Mouse (Mus musculus) midbrain, embryonic 11.5 days (tissue): Measurements from ENCODE around the gene Cpxm2. TPM values are rescaled to one million over a fixed set of nuclear protein-coding genes. Genes with fewer than 3 reads are reported as not detected.
A peak's percentile ranks its signal among the peaks of the same experiment; 100 is the strongest.

Experiments used
- ATAC-seq: fragments of 200-750 bp; cut with Nextera tagmentation; 2 replicates; pipeline ENCODE4 v1.8.0; 2017; ENCODE audit warnings: moderate TSS enrichment, moderate library complexity; ENCODE audit not compliant: low FRiP score
- DNase-seq: peaks from one replicate; pipeline ENCODE4 v3.0.0; 2015; ENCODE audit warnings: low spot score; ENCODE audit errors: missing footprints
- H3K27ac ChIP-seq: fragments of 300-500 bp; sonication (generic); 2 replicates; pipeline ENCODE4 v1.5.1; 2014; ENCODE audit warnings: low read depth, low read length
- H3K27me3 ChIP-seq: fragments of 300-500 bp; sonication (generic); 2 replicates; pipeline ENCODE4 v1.6.1; 2014; ENCODE audit warnings: mild to moderate bottlenecking, low read length, moderate library complexity, mixed read lengths; ENCODE audit not compliant: control insufficient read depth, insufficient read depth
- H3K36me3 ChIP-seq: fragments of 300-500 bp; sonication (generic); 2 replicates; pipeline ENCODE4 v1.6.1; 2014; ENCODE audit warnings: mild to moderate bottlenecking, low read length, moderate library complexity, mixed read lengths; ENCODE audit not compliant: control insufficient read depth, insufficient read depth
- H3K4me1 ChIP-seq: fragments of 300-500 bp; sonication (generic); 2 replicates; pipeline ENCODE4 v1.6.1; 2014; ENCODE audit warnings: low read length; ENCODE audit not compliant: control insufficient read depth, insufficient read depth
- H3K4me2 ChIP-seq: fragments of 300-500 bp; sonication (generic); 2 replicates; pipeline ENCODE4 v1.6.1; 2014; ENCODE audit warnings: mild to moderate bottlenecking, moderate library complexity
- H3K4me3 ChIP-seq: fragments of 300-500 bp; sonication (generic); 2 replicates; pipeline ENCODE4 v1.5.1; 2014; ENCODE audit warnings: low read depth, low read length
- H3K9ac ChIP-seq: fragments of 300-500 bp; sonication (generic); 2 replicates; pipeline ENCODE4 v1.6.1; 2014; ENCODE audit warnings: low read length
- H3K9me3 ChIP-seq: fragments of 300-500 bp; sonication (generic); 2 replicates; pipeline ENCODE4 v1.6.1; 2016; ENCODE audit warnings: low read length; ENCODE audit not compliant: control insufficient read depth
- WGBS: fragments of 180-500 bp; shearing (Covaris S2); extraction: QIAGEN DNeasy Blood & Tissue Kit; methylation state at CpG from one replicate; pipeline ENCODE4 v1.1.7; 2014; 5-methylcytosine and 5-hydroxymethylcytosine counted together
- polyA plus RNA-seq: library from polyadenylated mRNA; unstranded; fragments of >200 nt; fragmentation: Nextera tagmentation; extraction: Ambion mirVana; gene quantifications from 2 replicates; pipeline ENCODE4 v1.2.1, GENCODE M21; 2014

The Cpxm2 gene
- polyA plus RNA-seq, result 0.72 and 1.3 TPM in 2 replicates

DNA sequence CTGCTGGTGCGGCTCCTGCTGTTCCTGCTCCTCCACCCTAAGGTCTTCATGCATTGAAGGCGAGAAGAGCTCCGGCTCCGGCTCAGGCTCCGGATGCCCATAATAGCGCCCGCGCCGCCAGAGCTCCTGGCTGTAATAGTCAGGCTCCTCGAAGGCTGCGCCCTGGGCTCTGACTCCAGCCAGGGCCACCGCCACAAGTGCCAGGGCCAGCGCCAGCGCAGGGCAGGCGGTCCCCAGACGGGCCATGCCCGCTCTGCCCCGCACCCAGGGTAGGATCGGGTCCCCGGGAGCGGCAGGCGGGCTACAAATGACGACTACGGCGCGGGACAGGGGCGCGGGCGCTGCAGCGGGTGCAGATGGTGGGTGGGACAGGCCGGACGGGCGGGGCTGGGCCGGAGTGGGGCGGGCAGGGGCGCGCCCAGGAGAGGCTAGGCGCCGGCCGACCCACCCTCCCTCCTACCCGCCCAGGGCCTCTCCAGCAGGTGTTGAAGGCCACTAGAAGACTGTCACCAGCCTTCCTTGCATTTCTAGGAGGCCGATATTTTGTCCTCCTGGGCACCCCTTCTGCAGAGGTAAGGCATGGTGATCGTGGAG, at the start of gene Cpxm2:
TSS of gene Cpxm2 (minus strand) at position 372 of the 594 bp plus-strand sequence.
- DNase-seq (peak; percentile 86), ATAC-seq (peak; percentile 40; the same call in 1 of the 2 replicates)
- peaks cover 9% of the 10 kb centered on the region for H3K4me1 ChIP-seq
- H3K9ac ChIP-seq, result peak within 1 kb of the TSS; percentile 45
- no peak within 1 kb of the TSS for H3K27ac ChIP-seq
- H3K4me2 ChIP-seq, result peak within 1 kb of the TSS; percentile 82
- H3K9me3 ChIP-seq, result no peaks in the 10 kb centered on the region
- peak within 1 kb of the TSS; percentile 34 for H3K4me3 ChIP-seq
- peaks cover 13% of the 10 kb centered on the region for H3K27me3 ChIP-seq
- H3K36me3 ChIP-seq, result no peaks in the 10 kb centered on the region
- 3% methylated on average over 43 of the region's 43 CpGs for WGBS

DNA sequence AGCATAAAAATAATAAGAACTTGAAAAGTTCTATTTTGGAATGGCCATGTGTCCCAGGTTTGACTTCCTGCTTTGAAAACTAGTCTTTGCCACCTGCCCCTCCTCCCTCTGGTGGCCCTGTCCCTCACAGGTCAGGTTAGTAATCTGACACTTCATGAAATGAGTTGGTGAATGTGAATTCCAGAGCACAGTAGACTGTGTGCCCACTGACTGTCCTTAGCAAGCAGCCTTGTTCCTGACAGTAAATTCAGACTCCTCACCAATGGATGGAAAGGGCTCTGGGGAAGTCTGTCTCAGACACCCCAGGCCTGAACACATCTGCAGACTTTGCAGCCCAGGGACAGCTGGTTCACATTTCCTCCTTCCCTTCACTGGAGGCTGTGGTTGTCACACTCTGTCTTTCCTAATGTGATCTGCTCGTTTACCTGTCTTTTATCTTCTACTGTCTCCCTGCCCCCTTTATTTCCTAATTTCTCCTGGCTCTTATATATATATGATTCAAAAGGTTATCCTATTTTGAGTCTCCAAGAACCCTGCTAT, 49.6 kb upstream of the Cpxm2 start:
- ATAC-seq, result no peak
- H3K36me3 ChIP-seq, result no peaks in the 10 kb centered on the region
- H3K27ac ChIP-seq, result no peak overlapping the region
- no peak overlapping the region for H3K4me3 ChIP-seq
- H3K9ac ChIP-seq, result no peak overlapping the region
- no peaks in the 10 kb centered on the region for H3K27me3 ChIP-seq
- 60% methylated on average over 1 of the region's 1 CpGs for WGBS
- H3K4me1 ChIP-seq, result no peaks in the 10 kb centered on the region
- H3K4me2 ChIP-seq, result no peak overlapping the region
- H3K9me3 ChIP-seq, result no peaks in the 10 kb centered on the region
- no peak for DNase-seq

DNA sequence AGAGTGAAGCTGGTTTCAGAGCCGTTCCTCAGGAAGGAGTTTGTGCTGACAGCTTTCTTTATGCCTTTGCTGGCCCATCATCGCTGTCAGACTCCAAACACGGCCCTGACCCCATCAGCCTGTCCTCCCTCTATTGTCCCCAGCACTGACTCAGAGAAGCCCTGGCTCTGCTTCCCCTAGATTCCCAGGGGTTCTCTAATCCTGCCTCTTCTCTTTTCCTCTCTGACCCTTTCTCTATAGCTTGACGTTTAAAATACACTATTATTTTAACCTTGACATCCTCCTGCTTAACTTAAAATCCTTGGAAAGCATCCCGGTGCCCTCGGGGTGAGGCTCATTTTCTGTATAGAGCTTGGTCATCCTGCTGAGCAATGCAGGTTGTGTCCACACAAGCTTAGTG, 45.1 kb upstream of the Cpxm2 start:
- Histone ChIP-seq H3K9ac (no peak overlapping the region), H3K4me3 (no peak overlapping the region), H3K27ac (no peak overlapping the region), H3K9me3 (no peaks in the 10 kb centered on the region), H3K27me3 (no peaks in the 10 kb centered on the region), H3K4me1 (no peaks in the 10 kb centered on the region), H3K4me2 (no peak overlapping the region), H3K36me3 (no peaks in the 10 kb centered on the region)
- DNase-seq (peak; percentile 69), ATAC-seq (no peak)
- 34% methylated on average over 6 of the region's 6 CpGs for WGBS

DNA sequence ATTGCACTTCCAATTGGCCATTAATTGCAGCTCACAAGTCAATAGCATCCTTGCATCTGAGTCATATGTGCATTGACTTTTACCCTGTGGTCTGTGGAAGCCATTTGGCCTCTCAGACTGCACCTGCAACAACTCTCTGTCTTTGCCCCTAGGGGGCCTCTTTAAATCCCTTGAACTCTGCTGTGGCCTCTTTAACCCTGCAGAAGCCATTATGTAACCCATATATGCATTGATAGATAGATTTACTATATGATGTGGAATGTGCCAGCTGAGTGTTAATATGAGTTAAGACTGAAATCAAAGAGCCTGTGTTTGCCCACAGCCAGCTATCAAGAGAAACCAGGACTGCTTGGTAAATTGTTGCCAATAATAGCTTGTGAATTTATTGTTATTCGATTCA, 44.3 kb upstream of the Cpxm2 start:
- no peaks in the 10 kb centered on the region for H3K36me3 ChIP-seq
- 96% methylated on average over 1 of the region's 1 CpGs for WGBS
- DNase-seq (peak; percentile 71), ATAC-seq (no peak)
- H3K4me3 ChIP-seq, result no peak overlapping the region
- H3K9me3 ChIP-seq, result no peaks in the 10 kb centered on the region
- no peak overlapping the region for H3K4me2 ChIP-seq
- H3K4me1 ChIP-seq, result no peaks in the 10 kb centered on the region
- no peak overlapping the region for H3K27ac ChIP-seq
- no peaks in the 10 kb centered on the region for H3K27me3 ChIP-seq
- H3K9ac ChIP-seq, result no peak overlapping the region

DNA sequence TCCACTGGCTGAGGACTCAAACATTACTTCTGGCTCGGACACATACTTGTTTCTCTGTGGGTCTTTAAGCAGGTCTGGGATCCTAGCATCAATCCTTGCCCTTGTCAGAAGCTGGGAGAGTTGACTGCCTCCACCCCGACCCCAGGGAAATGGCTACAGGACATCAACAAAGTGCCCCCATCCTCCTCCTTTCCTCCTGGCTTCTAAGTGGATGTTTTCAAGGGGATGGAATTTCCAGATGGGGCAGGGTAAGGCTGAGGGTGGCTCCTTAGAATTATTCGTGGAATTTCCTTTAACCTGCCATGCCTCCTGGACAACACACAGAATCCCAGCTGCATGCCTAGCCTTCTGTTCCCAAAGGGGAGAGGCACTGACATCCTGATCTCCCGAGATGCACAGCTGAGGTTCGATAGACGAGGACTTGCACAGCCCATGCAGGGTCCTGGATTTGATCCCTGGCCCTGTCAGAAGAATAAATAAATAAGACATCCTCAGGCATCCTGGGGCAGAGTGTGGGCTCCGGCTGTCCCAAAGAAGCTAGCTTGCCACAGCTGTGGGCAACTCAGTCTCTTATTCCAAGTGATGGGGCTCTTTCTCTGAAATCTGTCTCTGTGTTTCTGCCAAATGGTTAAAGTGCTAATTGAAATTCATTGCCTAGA, 43.4 kb upstream of the Cpxm2 start:
- no peaks in the 10 kb centered on the region for H3K4me1 ChIP-seq
- DNase-seq (peak; percentile 59), ATAC-seq (no peak)
- H3K4me3 ChIP-seq, result no peak overlapping the region
- no peaks in the 10 kb centered on the region for H3K27me3 ChIP-seq
- no peaks in the 10 kb centered on the region for H3K9me3 ChIP-seq
- no peak overlapping the region for H3K27ac ChIP-seq
- no peak overlapping the region for H3K4me2 ChIP-seq
- H3K36me3 ChIP-seq, result no peaks in the 10 kb centered on the region
- WGBS, result 66% methylated on average over 7 of the region's 7 CpGs
- H3K9ac ChIP-seq, result no peak overlapping the region

DNA sequence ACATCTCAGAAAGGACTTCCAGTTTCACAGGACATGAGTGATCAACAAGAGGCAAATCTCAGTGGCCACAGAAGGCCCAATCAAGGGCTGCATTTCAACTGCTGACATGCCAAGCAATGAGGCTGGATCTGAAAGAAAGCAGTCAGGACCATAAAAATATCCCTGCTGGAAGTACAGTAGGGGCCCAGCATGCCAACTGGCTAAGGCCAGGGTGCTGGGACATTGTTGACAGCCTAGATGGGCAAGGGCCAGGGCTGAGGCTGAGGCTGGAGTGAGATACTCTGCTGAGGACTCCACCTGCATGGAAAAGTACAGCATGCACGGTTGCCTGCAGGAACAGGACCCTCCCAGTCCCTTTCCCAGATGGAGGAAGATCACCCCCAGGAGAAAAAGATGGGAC, 42.0 kb upstream of the Cpxm2 start:
- 93% methylated on average over 1 of the region's 1 CpGs for WGBS
- Histone ChIP-seq H3K27me3 (no peaks in the 10 kb centered on the region), H3K4me3 (no peak overlapping the region), H3K9ac (no peak overlapping the region), H3K36me3 (no peaks in the 10 kb centered on the region), H3K27ac (no peak overlapping the region), H3K4me2 (no peak overlapping the region), H3K4me1 (no peaks in the 10 kb centered on the region), H3K9me3 (no peaks in the 10 kb centered on the region)
- no peak for ATAC-seq
- peak; percentile 31 for DNase-seq

DNA sequence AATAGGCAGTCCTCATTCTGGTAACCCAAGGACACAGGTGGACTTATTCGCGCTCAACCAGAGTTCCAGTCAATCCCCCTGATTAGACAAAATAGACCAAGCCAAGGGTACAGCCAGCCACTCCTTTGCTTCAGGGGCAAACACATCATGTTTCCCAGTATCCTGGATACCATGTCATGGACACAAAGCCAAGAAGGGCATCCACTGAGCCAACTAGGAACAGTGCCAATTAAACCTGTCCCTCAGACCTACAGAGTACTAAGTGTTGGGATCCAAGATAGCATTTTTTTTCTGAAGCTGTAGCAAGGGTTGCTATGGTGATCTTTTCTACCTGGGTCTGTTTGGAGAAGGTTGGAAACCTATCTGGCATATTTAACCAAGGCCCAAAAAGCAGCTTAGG, 39.1 kb upstream of the Cpxm2 start:
- ATAC-seq (no peak), DNase-seq (peak; percentile 21)
- WGBS, result 95% methylated on average over 2 of the region's 2 CpGs
- no peak overlapping the region for H3K4me3 ChIP-seq
- H3K9ac ChIP-seq, result no peak overlapping the region
- H3K9me3 ChIP-seq, result no peaks in the 10 kb centered on the region
- H3K4me2 ChIP-seq, result no peak overlapping the region
- no peaks in the 10 kb centered on the region for H3K4me1 ChIP-seq
- H3K27ac ChIP-seq, result no peak overlapping the region
- no peaks in the 10 kb centered on the region for H3K36me3 ChIP-seq
- no peaks in the 10 kb centered on the region for H3K27me3 ChIP-seq

DNA sequence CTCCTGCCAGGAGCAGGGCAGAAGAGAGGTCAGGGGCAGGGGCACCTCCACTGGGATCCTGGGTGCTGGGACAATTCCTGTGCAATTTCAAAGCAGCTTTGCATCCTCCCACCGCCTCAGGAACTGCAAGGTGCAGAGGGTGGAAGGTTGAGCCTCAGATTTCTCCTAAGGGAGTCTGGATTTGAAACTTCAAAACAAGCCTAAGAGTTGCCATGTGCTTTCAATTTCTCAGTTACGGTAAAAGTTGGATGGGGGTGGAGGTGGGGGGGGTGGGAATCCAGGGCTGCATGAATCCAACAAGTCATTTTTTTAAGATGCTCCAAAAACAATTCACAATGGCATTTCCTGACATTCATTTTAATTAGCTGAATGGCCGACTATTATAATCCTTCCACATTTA, 32.9 kb upstream of the Cpxm2 start:
- Histone ChIP-seq H3K4me2 (no peak overlapping the region), H3K4me3 (no peak overlapping the region), H3K36me3 (no peaks in the 10 kb centered on the region), H3K9ac (no peak overlapping the region), H3K27ac (no peak overlapping the region), H3K4me1 (no peaks in the 10 kb centered on the region), H3K9me3 (no peaks in the 10 kb centered on the region), H3K27me3 (no peaks in the 10 kb centered on the region)
- 64% methylated on average over 3 of the region's 3 CpGs for WGBS
- no peak for ATAC-seq
- DNase-seq, result peak; percentile 77

DNA sequence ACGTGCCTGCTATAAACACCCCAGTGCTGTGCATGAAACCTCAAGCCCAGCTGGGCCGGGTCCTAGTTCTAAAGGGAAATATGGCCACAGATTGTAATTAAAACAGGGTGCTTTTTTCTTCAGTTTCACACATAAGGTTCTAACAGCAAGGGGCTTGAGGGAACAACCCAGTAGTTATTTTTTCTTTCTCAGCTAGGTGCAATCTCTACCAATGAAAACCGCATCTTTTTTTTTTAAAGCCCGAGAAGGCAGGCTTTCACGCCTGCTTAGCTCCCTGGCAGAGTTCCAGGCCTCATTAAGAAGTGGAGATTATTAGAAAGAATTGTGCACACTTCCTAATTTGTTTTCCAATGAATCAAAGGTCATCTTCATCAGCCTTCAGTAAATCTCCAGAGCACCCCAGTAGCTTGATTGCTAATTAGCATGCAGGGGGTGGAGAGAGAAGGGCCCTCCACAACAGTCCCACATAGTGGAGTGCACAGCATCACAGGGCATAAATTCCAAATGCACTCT, 29.4 kb upstream of the Cpxm2 start:
- WGBS, result 54% methylated on average over 5 of the region's 5 CpGs
- H3K27me3 ChIP-seq, result no peaks in the 10 kb centered on the region
- no peaks in the 10 kb centered on the region for H3K4me1 ChIP-seq
- no peak overlapping the region for H3K4me2 ChIP-seq
- H3K9ac ChIP-seq, result no peak overlapping the region
- no peak overlapping the region for H3K4me3 ChIP-seq
- ATAC-seq, result no peak
- no peak overlapping the region for H3K27ac ChIP-seq
- H3K9me3 ChIP-seq, result no peaks in the 10 kb centered on the region
- peak; percentile 54 for DNase-seq
- H3K36me3 ChIP-seq, result no peaks in the 10 kb centered on the region
